Mouse (Mus musculus) adrenal gland, postnatal 36 days (tissue): ENCODE data around the gene Gpr141. TPM values are rescaled to one million over a fixed set of nuclear protein-coding genes. Genes with fewer than 3 reads are reported as not detected.
"Not testable (repeated sequence)": the region's sequence is repeated elsewhere in the genome, so short reads cannot be mapped to it uniquely, and the experiment has no call there.

Experiments
- DNase-seq, 2 experiments: peaks; one replicate each; pipeline ENCODE4 v3.0.0; 2021; ENCODE audit warnings: mixed read lengths in 1 of 2
- long read RNA-seq, 2 experiments: library from polyadenylated mRNA; stranded (forward); transcript quantifications; one replicate each; pipeline ENCODE4 v2.0.0; 2021; ENCODE audit warnings: borderline sequencing depth in 2 of 2
- total RNA-seq, 2 experiments: library from RNA; stranded (reverse); gene quantifications; 2 replicates each; pipeline ENCODE4 v1.2.3; 2021

Gpr141 gene
- 1 to 10 TPM in 1 of 2 experiments, under 1 TPM in 1; 0.10 to 1.1 TPM for total RNA-seq
- long read RNA-seq, experiment 1: 0 reads
- long read RNA-seq, experiment 2: 0 reads

DNA sequence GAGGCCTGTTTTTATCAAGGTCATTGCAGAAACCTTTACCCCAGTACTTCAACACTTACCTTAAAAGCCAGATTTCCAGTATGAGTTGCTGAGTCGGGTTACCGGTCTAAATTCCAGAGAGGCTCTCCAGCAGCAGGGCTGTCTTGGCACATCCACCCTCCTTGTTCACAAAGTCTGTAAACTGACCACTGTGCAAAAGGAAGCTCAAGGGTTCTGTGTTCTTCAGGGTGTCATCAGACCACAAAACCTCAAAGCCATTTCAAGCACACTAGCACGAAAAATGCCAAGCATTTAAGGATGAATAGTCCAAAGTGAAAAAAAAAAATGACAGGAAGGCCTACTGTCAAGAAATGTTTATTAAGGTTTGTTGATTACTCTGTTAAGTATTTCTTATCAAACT is at the start of gene Gpr141:
Gene Gpr141 (minus strand): TSS at position 187 of the 400 bp plus-strand sequence.
- no peak for DNase-seq

DNA sequence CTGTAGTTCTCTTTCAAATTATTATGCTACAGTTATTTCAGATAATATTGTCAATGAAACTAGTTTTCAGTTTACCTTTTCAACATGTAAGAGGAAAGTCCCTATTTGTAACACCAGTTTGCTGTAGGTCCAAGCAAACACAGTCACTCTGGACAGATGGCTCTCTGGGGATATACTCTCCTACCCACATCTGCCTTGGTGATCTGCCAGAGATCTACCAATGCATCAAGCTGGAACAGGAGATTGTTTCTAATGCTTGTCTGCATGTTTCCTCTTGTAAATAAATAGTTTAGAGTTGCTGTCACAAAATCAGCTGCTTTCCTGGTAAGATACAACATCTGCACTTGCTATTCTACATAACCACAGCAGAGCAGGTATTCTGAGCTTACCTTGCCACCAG is 40.2 kb upstream of the Gpr141 start:
- no peak for DNase-seq

DNA sequence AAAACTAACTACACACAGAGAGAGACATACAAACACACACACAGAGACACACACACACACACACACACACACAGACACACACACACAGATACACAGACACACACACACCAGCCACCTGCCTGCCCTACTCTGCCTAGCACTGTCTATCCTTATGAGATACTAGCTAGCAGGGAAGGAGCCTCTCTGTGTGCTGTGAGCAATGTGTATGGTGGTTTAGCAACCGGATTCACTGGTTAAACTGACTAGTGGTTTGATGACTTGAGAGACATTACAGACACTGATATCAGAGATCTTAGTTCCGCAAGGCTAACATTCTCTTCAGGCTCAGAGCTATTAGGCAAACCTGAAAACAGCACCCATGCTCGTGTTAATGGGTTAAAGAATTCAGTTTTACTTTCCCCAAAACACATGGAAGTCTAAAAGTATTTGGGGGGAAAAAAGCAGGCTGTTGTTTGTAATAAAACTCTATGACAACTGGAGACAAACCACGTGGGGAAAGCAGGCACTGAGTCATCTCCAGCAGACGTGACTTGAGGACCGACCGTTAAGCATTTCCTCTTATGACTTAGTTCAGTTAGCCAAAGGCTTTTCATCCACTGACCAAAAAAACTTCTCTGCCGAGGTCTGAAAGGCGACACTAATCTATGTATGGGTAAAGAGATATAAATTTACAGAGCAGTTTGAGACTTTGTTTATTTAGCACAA is 30.7 kb upstream of the Gpr141 start:
- DNase-seq: no peak

DNA sequence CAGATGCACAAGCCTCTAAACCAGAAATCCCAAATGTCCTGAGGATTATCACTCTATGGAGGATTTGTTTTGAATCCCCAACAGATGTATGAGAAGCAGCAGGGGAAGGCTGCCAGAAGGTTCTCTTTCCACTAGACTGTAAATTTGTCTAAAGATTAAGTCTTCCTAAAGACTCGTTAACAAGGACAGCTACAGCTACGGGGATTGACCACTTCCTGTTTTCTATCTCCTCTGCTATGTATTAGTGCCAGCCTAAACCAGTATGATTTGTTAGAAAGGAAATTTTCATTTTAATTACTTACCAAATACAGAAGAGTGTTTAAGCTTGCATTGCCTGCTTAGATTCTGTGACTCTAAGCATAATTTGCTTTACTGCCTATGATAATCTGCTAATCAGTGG is 30.0 kb upstream of the Gpr141 start:
- DNase-seq: no peak

DNA sequence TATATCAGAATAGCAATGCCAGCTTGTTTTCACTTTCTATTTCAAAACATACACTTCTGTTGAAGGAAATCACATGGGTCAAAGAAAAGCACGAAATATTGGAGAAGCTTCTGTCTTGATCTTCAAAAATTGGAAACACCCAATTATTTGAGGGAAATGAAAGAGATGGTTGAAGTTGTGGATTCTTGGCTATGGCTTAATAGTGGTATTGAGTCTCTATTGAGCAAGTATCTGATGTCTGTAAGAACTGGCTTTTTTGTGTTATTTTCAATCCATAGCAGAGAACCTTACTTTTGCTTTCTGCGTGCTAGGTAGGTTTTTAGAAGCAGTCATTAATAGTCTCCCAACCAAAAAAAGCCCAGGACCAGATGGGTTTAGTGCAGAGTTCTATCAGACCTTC is 19.4 kb upstream of the Gpr141 start:
- DNase-seq: no peak

DNA sequence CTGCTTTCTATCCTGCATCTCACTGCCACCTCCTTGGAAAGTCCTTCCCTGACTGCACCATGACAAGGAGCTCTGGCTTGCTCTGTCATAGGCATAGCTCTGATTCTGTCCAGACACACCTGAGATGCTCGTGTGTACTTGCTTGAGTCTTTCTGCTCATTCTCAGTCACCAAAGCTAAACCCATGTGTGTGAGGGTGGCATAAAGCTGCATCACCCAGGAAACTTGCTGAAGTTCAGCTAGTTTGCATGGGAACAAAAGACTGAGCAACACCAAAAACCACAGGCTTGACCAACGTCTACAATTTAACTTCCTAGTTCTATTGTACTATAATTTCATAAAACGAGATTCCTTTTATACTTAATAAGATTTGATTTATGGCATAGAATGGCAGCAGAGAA is 18.6 kb upstream of the Gpr141 start:
- no peak for DNase-seq

DNA sequence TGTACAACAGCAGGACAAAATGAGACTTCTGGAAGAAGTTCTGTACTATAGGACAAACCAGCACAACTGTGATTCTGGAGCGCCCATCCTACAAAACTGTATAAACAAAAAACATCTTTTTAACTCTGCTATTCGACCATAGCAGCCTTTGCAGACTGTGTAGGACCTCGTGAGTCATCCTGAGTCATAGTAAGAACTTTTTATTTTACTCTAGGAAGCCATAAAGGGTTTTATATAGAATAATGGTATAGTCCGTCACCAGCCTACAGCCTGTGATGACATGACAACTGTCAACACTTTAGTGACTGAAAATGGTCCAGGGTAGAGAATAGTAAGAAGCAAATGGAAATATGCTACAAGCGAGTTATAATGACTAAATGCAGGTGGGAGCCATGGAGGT is 17.6 kb upstream of the Gpr141 start:
- no peak for DNase-seq

DNA sequence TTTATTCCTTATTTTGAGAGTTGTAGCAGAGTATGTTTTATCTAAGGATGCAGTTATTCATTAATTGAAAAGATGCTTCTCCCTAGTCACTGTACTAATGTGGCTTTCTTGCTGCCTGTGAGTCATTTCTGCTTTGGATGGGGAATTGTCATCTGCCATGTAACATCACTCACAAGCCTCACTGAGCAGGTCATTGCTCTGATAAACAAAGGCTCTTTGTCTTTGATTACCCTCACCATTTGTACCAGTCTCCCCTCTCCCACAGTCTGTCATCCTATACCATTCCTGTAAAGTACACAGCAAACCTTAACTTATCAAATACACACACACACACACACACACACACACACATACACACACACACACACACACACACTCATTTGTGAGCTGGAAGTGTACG is 16.1 kb upstream of the Gpr141 start:
- DNase-seq: no peak

DNA sequence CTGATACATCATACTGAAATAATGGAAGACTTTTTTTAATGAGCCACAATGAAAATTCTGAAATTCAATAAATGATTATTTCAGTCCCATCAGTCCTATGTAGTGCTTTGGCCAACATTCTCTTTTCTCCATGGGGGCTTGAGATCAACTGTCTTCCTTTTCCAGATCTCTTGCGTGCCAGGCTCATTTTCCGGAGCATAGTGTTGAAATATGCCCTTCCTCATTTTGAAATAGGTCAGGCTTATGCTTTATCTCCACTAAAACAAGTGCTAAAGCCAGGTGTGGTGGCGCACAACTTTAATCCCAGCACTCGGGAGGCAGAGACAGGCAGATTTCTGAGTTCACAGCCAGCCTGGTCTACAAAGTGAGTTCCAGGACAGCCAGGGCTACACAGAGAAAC is 6.5 kb upstream of the Gpr141 start:
- DNase-seq: no peak

DNA sequence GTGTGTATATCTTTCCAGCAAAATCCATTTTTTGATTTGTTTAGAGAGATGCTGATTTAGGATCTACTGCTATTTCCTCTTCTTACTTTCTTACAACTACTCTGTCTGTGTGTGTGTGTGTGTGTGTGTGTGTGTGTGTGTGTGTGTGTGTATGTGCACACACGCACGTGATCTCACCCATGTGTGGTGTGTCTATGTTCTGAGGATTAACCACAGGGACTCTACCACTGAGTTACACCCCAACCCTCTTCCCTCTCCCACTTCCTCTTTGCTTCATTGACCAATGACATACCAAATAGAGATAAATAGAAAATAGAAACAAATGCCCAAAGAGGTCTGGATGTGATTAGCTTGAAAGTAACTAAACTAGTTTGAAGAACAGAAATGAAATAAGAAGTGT is 4.0 kb upstream of the Gpr141 start:
- DNase-seq: peak in 1 of 2 experiments; percentile 1

DNA sequence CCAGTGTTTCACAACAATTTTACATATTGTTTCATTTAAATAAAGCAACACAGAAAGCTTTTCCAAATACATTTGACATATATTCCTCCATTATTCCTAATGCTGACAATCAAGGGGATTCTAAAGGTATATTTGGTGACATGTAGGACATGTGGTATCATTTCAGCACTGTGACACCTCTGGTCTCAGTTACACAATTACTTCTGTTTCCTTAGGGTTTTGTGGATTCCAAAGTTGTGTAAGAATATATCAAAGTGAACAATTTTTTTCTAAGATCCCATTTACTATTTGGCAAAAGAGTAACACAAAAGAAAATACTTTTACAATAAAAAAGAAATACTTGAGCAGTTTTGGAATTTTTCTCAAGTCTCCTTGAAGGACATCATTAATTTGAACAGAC is 2.4 kb downstream of the Gpr141 start:
- no peak for DNase-seq

DNA sequence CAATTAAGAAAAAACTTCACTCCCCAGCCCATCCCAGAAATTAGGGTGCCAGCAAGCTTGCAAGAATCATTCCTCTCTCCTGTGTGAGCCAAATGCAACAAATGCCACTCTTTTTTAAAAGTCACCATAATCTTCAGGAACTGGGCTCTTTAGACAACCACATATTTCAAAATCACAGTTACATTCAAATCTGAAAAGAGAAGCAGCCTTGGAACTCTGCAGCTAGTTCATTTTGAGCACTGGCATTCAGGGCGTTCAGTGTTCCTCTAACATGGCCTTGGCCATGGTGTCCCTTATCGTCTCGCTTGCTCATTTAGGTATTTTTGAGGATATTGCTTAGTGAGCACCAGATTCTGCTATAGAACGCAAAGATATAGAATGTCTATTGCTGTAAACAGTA is 4.1 kb downstream of the Gpr141 start:
- DNase-seq: no peak

DNA sequence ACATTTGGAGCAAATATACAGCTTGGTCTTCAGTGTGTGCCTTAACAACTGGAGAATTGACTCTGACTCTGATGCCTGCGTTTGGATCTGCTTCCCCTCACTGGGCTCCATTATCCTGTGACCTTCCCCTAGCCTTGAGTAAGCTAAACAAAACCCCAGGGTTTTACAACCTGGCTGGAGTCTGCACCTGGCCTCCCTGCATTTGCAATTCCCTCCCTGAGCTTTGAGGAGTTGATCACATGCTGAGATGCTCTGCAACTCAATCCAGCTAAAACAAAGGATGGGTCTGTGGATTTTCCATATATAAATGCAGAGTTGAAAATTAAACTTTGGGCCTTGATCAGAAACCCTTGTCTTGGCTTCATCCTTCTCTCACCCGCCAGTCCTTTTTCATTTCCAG is 4.8 kb downstream of the Gpr141 start:
- no peak for DNase-seq

DNA sequence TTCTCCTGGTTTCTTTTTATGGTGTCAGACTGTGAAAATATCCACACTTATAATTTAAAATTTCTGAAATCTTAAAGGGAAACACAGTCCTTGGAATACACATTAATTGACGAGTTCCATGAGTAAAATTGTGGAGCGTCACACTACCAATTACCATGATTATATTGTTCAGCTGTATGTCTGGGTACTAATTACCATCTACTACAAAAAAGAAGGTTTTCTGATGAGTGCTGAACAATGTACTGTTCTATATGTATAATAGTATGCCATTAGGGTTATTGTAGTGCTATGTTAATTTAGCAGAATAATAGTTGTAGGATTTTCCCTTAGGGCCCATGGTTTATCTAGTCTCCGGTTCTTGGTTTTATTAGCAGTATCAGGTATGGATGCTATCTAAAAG is 29.1 kb downstream of the Gpr141 start:
- DNase-seq: no peak

DNA sequence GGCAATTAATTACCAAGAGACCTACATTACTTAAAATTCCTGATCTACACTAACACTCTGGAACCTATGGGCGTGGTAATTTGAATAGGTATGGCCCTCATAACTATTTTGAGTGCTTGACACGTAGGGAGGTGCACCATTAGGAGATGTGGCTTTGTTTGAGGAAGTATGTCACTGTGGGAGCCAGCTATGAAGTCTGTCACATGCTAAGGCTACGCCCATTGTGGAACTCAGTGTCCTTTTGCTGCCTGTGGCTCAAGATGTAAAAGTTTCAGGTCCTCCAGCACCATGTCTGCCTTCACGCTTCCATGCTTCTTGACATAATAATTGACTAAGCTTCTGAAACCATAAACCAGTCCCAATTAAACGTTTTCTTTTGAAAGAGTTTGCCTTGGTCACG is 29.6 kb downstream of the Gpr141 start:
- DNase-seq: no peak

DNA sequence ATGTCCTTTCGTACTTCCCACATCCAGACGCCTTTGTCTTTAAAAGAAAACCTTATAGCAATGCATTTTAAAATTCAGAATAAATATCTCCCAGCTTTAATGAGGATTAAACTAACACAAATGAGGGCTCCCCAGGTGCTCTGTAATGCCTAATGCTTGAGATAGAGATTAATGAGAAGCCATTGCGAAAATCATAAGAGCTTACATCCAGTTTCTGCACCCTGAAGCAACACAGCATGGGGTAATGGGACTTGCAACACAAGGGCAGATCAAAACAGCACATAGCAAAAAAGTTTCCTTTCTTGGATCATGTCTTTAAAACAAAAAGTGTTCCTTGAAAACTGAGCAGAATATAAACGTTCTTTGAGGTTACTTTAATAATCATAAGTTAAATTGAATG is 30.3 kb downstream of the Gpr141 start:
- no peak for DNase-seq

DNA sequence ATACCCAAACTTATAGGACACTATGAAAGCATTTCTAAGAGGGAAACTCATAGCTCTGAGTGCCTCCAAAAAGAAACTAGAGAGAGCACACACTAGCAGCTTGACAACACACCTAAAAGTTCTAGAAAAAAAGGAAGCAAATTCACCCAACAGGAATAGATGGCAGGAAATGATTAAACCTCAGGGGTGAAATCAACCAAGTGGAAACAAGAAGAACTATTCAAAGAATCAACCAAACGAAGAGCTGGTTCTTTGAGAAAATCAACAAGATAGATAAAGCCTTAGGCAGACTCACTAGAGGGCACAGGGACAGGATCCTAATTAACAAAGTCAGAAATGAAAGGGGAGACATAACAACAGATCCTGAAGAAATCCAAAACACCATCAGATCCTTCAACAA is 36.1 kb downstream of the Gpr141 start:
- DNase-seq: not testable (repeated sequence)

DNA sequence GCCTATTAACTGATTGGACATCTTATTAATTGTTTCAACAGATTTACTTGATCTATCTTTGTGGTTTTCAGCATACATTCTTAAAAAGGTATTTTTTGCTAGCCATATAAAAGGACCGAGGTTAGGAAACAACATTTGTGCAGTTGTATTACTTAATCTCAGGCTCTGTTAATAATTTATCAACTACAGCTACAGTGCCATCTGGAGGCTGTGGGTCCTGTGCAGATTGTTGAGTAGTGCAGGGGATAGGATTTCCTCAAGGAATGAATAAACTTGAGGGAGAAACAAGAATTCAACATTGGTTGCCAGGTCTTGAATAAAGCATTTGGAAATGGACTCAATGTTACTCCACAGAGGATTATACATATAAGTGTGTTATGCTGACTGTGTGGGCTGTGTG is 53.9 kb downstream of the Gpr141 start:
- DNase-seq: no peak

DNA sequence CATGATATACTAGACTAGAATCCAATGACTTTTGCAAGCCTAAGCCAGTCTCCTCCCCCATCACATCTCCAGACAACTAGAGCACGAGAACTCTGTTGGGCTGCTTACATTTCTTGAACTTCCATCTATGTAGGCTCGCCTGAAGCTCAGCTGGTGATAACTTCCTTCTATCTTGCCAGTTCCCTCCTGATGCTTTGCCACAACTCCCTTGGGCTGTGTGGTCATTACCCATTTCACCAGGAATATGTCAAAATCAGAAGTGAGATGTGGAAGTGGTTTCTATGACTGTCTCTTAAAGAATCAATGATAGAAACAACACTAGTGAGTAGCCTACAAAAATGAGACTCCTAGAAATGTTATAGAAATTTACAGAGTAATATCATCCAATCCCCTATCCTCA is 56.9 kb downstream of the Gpr141 start:
- DNase-seq: no peak

DNA sequence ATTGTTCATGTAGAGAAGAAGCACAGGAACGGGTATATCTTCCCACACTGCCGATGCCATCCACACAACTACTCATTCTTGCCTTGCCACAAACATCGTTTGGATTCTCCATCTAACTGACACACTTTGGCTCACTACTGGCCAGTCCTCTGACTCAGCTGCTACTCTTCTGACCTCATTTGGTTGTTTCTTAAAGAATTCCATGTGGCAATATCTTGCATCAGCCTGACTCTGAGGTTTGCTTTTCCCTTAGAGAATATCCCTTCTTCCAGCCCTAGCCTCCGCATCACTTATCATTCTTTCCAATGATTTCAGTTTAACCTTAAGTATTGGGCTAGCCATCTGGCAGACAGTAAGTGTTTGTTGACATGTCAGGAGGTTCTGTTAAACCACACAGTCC is 59.8 kb downstream of the Gpr141 start:
- DNase-seq: no peak

DNA sequence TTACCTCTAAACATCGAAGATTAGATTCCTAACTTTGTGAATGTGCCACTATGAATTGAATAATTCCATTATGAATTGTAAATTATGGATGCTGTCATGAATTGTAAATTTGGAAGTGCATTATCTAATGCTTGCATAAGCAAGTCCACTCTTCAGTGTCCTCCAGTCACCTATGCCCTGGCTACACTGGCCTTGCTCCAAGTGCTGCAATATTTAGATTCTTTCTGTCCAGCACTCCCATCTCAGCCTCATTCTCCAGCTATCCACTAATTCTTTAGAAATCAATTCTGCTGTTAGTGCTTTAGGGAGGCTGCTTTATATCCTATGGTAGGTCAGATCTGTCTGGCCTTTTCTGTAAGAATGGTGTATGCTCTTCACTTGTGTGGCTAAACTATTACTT is 60.8 kb downstream of the Gpr141 start:
- no peak for DNase-seq

DNA sequence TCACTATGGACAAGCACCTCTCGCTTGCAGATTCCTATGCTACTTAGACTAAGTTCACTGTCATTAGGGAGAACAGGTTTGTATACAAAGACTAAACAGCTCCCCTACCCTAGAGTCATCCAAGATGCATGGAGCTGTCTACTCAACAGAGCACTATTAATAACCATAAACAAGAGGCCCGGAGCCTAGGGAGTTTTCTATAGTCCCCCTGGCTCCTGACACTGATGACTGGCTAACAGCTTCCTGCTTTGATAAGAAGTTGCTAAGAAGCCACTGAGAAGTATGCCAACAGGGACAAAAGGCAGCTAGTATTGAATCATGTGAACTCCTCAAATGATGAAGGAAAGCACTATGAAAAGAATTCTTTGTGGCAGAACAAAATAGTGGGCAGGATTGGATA is 78.3 kb downstream of the Gpr141 start:
- no peak for DNase-seq

DNA sequence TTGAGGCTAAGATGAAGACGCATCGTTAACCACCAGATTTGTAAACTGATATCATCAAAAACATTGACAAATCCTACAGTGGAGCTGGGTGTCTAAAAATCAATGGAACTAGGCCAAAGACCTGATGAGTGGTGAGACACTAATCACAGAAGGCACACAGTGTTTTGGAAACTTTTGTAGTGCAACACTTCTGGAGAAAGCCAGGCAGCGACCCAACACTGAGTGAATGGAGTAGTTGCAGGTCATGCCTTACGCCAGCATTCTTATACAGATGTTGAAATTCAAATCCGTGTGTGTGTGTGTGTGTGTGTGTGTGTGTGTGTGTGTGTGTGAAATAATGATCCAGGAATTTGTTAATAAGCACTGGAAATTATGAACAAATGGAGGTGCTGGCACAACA is 79.5 kb downstream of the Gpr141 start:
- no peak for DNase-seq

DNA sequence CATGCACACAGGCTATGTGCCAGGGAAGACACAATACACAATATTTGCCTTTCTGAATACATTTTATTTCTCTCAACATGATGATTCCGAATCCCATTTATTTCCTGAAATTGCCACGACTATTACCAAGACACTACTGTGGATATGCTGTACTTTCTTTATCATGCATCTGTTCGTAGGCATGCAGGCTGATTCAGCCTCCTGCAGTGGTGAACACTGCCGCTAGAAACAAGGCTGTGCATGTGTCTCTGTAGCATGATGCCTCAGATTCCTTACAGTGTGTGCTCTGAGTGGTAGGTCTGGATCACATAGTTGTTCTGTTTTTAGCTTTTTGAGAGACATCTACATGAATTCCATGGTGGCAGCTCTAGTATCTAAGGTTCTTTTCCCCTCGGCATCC is 89.5 kb downstream of the Gpr141 start:
- DNase-seq: no peak

DNA sequence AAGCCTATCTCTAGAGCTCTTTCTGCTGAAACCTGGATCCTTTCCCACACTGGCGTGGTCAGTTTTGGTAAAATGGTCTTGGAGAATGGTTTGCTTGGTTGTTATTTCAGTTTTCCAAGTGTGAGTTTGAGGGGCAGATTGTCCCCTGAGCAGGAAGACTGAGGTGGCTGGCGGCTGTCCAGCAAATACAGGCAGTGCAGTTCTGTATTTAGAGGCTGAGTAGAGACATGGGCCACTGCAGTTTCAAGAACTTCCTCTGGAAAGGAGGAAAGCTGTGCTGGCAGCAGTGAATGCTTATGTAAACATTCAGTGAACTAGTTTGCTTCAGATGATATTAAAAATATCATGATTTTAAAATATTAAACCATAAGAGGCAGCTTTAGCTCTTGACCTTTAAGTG is 93.2 kb downstream of the Gpr141 start:
- DNase-seq: peak; percentile 5
